Mouse (Mus musculus): ENCODE results near the gene Srd5a1.

Srd5a1 gene

GRCm38 (mm10) chr13:69537366-69537765, 73.9 kb downstream of the Srd5a1 start:
- 78% methylated on average over 7 of the region's 7 CpGs for WGBS

- 62% methylated on average over 4 of the region's 4 CpGs for WGBS
Measured at GRCm38 (mm10) chr13:69536021-69536420, 75.2 kb downstream of the Srd5a1 start.

GRCm38 (mm10) chr13:69534654-69535551, 76.3 kb downstream of the Srd5a1 start:
- under 1% methylated on average over 73 of the region's 86 CpGs for WGBS

GRCm38 (mm10) chr13:69534334-69534653, 76.9 kb downstream of the Srd5a1 start, which contains the start of gene Tent4a:
Gene Tent4a (minus strand): TSS chr13:69534617.
- 7% methylated on average over 7 of the region's 57 CpGs for WGBS

GRCm38 (mm10) chr13:69533405-69534333, 77.6 kb downstream of the Srd5a1 start, which contains the start of gene Nsun2:
Gene Nsun2 (plus strand): TSS chr13:69533746.
- 4% methylated on average over 155 of the region's 155 CpGs for WGBS

GRCm38 (mm10) chr13:69532893-69533404, 78.3 kb downstream of the Srd5a1 start:
- 5% methylated on average over 9 of the region's 9 CpGs for WGBS

- WGBS: 15% methylated on average over 14 of the region's 14 CpGs
Measured at GRCm38 (mm10) chr13:69532101-69532892, 78.9 kb downstream of the Srd5a1 start.

GRCm38 (mm10) chr13:69531431-69531830, 79.8 kb downstream of the Srd5a1 start:
- WGBS: 27% methylated on average over 6 of the region's 6 CpGs

GRCm38 (mm10) chr13:69530951-69531350, 80.3 kb downstream of the Srd5a1 start:
- 58% methylated on average over 6 of the region's 6 CpGs for WGBS

GRCm38 (mm10) chr13:69530156-69530555, 81.1 kb downstream of the Srd5a1 start:
- 51% methylated on average over 3 of the region's 3 CpGs for WGBS

- 75% methylated on average over 7 of the region's 7 CpGs for WGBS
Measured at GRCm38 (mm10) chr13:69528531-69528930, 82.7 kb downstream of the Srd5a1 start.

- WGBS: 51% methylated on average over 4 of the region's 4 CpGs
Measured at GRCm38 (mm10) chr13:69525867-69526266, 85.4 kb downstream of the Srd5a1 start.

GRCm38 (mm10) chr13:69524158-69524530, 87.1 kb downstream of the Srd5a1 start:
- WGBS: 49% methylated on average over 2 of the region's 2 CpGs

Measured in cerebral cortex, adult 2 months (tissue).